Mouse (Mus musculus) megakaryocyte-erythroid progenitor cell, adult 5-6 weeks (primary cell): Measurements from ENCODE around the gene Cavin1. TPM values are rescaled to one million over a fixed set of nuclear protein-coding genes. Genes with fewer than 3 reads are reported as not detected.

ENCODE experiments used
- ATAC-seq: replicated peaks from 2 replicates; pipeline ENCODE4 v1.8.0; 2016; ENCODE audit warnings: mild to moderate bottlenecking, inconsistent platforms; ENCODE audit not compliant: severe bottlenecking, poor library complexity, low FRiP score, low TSS enrichment
- total RNA-seq, 2 experiments: library from RNA; stranded (forward) in 1 of 2; stranded (reverse) in 1 of 2; fragments of 200-1000, 215-1000 nt in 1 of 2; fragments of >200 nt in 1 of 2; fragmentation: Nextera tagmentation in 1 of 2; gene quantifications; 2 replicates each; pipeline ENCODE4 v1.2.3; 2014 to 2017

Cavin1 gene
- total RNA-seq, 2 experiments from 2014 or later, result 3.7 to 3.8 TPM

- ATAC-seq, result peak; percentile 57; the same call in 1 of the 2 replicates
Observed at GRCm38 (mm10) chr11:100924386-100924919, 46.2 kb downstream of the Cavin1 start.

DNA sequence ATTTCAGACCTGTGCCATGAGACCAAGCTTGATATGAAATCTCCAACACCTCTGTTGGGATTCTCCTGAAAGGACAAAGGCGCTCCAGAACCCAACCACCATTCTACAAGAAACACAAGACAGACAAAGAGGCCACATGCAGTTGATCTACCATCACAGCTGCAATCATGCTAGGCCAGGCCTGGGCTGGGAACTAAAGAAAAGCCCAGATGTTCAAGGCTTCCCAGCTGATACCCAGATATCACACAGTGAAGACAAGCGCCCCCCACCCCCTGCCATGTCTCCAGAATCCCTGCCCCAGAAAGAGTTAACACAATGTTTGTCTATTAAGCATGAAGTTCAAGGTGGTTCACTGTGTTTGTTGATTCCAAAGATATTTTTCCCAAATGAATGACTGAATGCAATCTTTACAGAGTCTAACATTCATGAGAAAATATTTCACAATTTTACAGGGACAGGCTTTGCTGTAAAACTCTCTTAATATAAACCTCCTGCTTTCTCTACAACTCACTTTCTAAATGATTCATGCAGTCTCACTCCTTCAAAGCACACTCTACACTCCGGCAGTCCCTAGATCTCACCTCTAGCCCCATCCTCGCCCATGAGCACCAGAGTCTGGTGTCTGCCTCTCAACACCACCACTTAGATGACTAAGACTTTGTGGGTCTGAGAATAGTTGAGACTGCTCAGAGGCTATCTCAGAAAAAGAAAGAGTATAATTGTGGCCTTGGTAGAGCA lies 49.6 kb downstream of the Cavin1 start:
- no peak for ATAC-seq

DNA sequence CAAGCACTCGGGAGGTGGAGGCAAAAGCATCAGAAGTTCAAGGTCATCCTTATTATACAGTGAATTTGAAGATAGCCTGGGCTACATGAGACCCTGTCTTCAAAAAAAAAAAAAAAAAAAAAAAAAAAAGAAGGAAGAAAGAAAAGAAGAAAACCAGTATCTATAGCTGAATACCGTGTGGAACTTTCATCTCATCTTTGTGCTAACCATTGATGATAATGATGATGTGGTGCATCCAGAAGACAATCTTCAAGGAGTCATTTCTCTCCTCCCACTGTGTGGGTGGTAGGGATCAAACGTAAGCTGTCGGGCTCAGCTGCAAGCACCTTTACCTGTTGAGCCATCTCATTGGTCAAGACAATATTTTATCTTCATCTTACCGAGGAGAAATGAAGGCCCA lies 52.7 kb downstream of the Cavin1 start:
- no peak for ATAC-seq

DNA sequence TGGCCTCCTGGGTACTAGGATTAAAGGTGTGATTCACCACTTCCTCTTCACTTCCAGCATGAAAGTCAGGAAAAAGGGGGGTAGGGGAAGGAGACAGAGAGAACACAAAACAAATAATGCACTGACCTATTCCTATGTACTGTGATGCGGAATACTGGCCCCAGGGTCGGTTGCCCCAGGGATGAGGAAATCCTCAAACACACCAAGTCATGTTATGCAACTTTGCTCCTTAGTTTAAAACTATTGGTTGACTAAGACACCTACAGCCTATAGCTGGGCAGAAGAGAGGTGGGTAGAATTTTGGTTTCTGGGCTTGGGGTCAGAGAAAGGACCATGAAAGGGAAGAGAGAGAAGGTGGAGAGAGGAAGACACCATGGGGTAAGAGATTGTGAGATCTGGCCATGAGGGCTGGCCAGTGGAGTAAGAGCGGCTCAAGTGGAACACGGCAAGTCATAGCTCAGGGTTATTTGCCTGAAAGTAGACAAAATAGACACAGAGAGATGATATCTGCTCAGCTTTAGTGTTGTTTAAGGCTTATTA lies 54.2 kb downstream of the Cavin1 start:
- ATAC-seq, result no peak

GRCm38 (mm10) chr11:100915063-100915462 lies 55.6 kb downstream of the Cavin1 start:
- ATAC-seq, result 0 out of 2 replicates have a peak, but pooled peaks have one; percentile 50

GRCm38 (mm10) chr11:100914415-100914814 lies 56.3 kb downstream of the Cavin1 start:
- ATAC-seq, result no peak

GRCm38 (mm10) chr11:100912401-100913155 lies 58.1 kb downstream of the Cavin1 start:
- no peak for ATAC-seq

- ATAC-seq, result no peak
Observed at GRCm38 (mm10) chr11:100908567-100908966, 62.1 kb downstream of the Cavin1 start.

DNA sequence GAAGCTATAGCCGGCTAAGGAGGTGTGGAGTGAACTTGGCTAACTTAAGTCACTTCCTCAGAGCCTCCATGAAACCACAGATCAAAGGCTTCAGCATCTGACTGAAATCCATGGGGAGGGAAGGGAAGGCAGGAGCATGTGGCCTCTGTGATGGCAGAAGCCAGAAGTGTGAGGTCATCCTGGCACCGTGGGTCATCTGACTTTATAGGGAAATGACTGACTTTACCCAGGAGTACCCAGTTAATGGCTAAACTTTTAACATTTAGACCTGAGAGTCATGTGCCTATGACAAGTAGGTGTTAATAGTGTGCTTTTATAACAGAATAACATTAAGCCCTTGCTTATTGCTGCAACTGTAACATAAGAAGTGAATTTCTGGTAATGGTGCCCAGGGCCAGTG lies 62.6 kb downstream of the Cavin1 start:
- ATAC-seq, result no peak

DNA sequence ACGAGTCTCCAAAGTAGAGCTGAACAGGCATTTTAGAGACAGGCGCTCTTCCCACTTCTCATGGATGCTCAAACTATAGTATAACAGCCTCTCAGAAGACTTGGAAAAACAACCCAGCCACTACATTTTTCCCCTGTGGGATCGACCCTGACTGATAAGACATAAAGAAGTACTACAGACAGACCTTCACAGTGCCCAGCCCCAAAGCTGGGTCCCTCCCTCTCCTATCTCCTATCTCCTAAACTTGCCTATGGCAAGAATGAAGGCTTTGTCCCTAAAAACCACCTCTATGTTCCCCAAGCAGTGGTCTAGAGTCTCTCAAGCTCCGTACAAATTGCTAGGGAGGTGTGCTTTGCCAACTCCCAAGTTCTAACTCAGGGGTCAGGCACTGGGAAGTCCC lies 63.8 kb downstream of the Cavin1 start:
- ATAC-seq, result 0 out of 2 replicates have a peak, but pooled peaks have one; percentile 58

Other genes with a start within 250 kb of the Cavin1 start
- 77.5 and 147 TPM in 2 replicates for gene Rab5c, start 232.7 kb downstream of the Cavin1 start, total RNA-seq (2014; fragmentation: Nextera tagmentation)
- gene Rab5c, start 232.7 kb downstream of the Cavin1 start, total RNA-seq (2017), result 81.5 and 95.4 TPM in 2 replicates
- gene Kcnh4, start 210.9 kb downstream of the Cavin1 start, total RNA-seq (2014; fragmentation: Nextera tagmentation), result 0.57 TPM in 1 of 2 replicates, not detected in the other
- not detected in 2 replicates for gene Kcnh4, start 210.9 kb downstream of the Cavin1 start, total RNA-seq (2017)
- gene Hcrt, start 208.0 kb downstream of the Cavin1 start, total RNA-seq (2014; fragmentation: Nextera tagmentation), result not detected in 2 replicates
- not detected in 2 replicates for gene Hcrt, start 208.0 kb downstream of the Cavin1 start, total RNA-seq (2017)
- 1.5 and 8.0 TPM in 2 replicates for gene Ghdc, start 199.9 kb downstream of the Cavin1 start, total RNA-seq (2014; fragmentation: Nextera tagmentation)
- gene Ghdc, start 199.9 kb downstream of the Cavin1 start, total RNA-seq (2017), result 1.3 and 1.7 TPM in 2 replicates
- 45.1 and 53.5 TPM in 2 replicates for gene Stat5b, start 120.2 kb downstream of the Cavin1 start, total RNA-seq (2014; fragmentation: Nextera tagmentation)
- 37.0 and 58.7 TPM in 2 replicates for gene Stat5b, start 120.2 kb downstream of the Cavin1 start, total RNA-seq (2017)
- gene Stat5a, start 111.5 kb downstream of the Cavin1 start, total RNA-seq (2014; fragmentation: Nextera tagmentation), result 81.1 and 116 TPM in 2 replicates
- gene Stat5a, start 111.5 kb downstream of the Cavin1 start, total RNA-seq (2017), result 55.9 and 62.7 TPM in 2 replicates
- gene Stat3, start 31.3 kb downstream of the Cavin1 start, total RNA-seq (2014; fragmentation: Nextera tagmentation), result 16.7 and 20.2 TPM in 2 replicates
- gene Stat3, start 31.3 kb downstream of the Cavin1 start, total RNA-seq (2017), result 20.3 and 50.3 TPM in 2 replicates
- gene Atp6v0a1, start 38.6 kb upstream of the Cavin1 start, total RNA-seq (2014; fragmentation: Nextera tagmentation), result 65.0 and 67.0 TPM in 2 replicates
- 32.0 and 71.5 TPM in 2 replicates for gene Atp6v0a1, start 38.6 kb upstream of the Cavin1 start, total RNA-seq (2017)
- 1.5 and 4.3 TPM in 2 replicates for gene Naglu, start 99.1 kb upstream of the Cavin1 start, total RNA-seq (2014; fragmentation: Nextera tagmentation)
- gene Naglu, start 99.1 kb upstream of the Cavin1 start, total RNA-seq (2017), result 3.1 and 4.5 TPM in 2 replicates
- not detected in 2 replicates for gene Hsd17b1, start 107.5 kb upstream of the Cavin1 start, total RNA-seq (2014; fragmentation: Nextera tagmentation)
- gene Hsd17b1, start 107.5 kb upstream of the Cavin1 start, total RNA-seq (2017), result not detected in 2 replicates
- gene Coasy, start 111.7 kb upstream of the Cavin1 start, total RNA-seq (2014; fragmentation: Nextera tagmentation), result 27.3 and 30.7 TPM in 2 replicates
- 15.1 and 17.2 TPM in 2 replicates for gene Coasy, start 111.7 kb upstream of the Cavin1 start, total RNA-seq (2017)
- gene Mlx, start 116.4 kb upstream of the Cavin1 start, total RNA-seq (2014; fragmentation: Nextera tagmentation), result 46.8 and 53.3 TPM in 2 replicates
- 34.5 and 74.8 TPM in 2 replicates for gene Mlx, start 116.4 kb upstream of the Cavin1 start, total RNA-seq (2017)
- gene Psmc3ip, start 124.5 kb upstream of the Cavin1 start, total RNA-seq (2014; fragmentation: Nextera tagmentation), result 26.2 and 65.9 TPM in 2 replicates
- 38.0 and 79.3 TPM in 2 replicates for gene Psmc3ip, start 124.5 kb upstream of the Cavin1 start, total RNA-seq (2017)
- 17.0 and 20.6 TPM in 2 replicates for gene Retreg3, start 149.0 kb upstream of the Cavin1 start, total RNA-seq (2014; fragmentation: Nextera tagmentation)
- gene Retreg3, start 149.0 kb upstream of the Cavin1 start, total RNA-seq (2017), result 29.3 and 36.7 TPM in 2 replicates
- gene Tubg1, start 149.1 kb upstream of the Cavin1 start, total RNA-seq (2014; fragmentation: Nextera tagmentation), result 51.9 and 55.2 TPM in 2 replicates
- gene Tubg1, start 149.1 kb upstream of the Cavin1 start, total RNA-seq (2017), result 28.7 and 42.7 TPM in 2 replicates
- not detected in 2 replicates for gene Tubg2, start 185.0 kb upstream of the Cavin1 start, total RNA-seq (2014; fragmentation: Nextera tagmentation)
- gene Tubg2, start 185.0 kb upstream of the Cavin1 start, total RNA-seq (2017), result not detected in 2 replicates
- not detected in 2 replicates for gene Cntnap1, start 199.6 kb upstream of the Cavin1 start, total RNA-seq (2014; fragmentation: Nextera tagmentation)
- gene Cntnap1, start 199.6 kb upstream of the Cavin1 start, total RNA-seq (2017), result 0.15 TPM in 1 of 2 replicates, not detected in the other
- not detected in 2 replicates for gene Plekhh3, start 200.5 kb upstream of the Cavin1 start, total RNA-seq (2014; fragmentation: Nextera tagmentation)
- not detected in 2 replicates for gene Plekhh3, start 200.5 kb upstream of the Cavin1 start, total RNA-seq (2017)
- not detected in 2 replicates for gene Ccr10, start 204.6 kb upstream of the Cavin1 start, total RNA-seq (2014; fragmentation: Nextera tagmentation)
- gene Ccr10, start 204.6 kb upstream of the Cavin1 start, total RNA-seq (2017), result not detected in 2 replicates